Mouse (Mus musculus) midbrain, embryonic 16.5 days (tissue): ENCODE results near the gene Srd5a3. TPM values are rescaled to one million over a fixed set of nuclear protein-coding genes. Genes with fewer than 3 reads are reported as not detected.

Source experiments
- ATAC-seq: fragments of 200-750 bp; cut with Nextera tagmentation; 2 replicates; pipeline ENCODE4 v1.8.0; 2017; ENCODE audit warnings: moderate TSS enrichment
- H3K27ac ChIP-seq: fragments of 300-500 bp; sonication (generic); 2 replicates; pipeline ENCODE4 v1.5.1; 2014; ENCODE audit warnings: mild to moderate bottlenecking, low read length, mixed read lengths
- H3K27me3 ChIP-seq: fragments of 300-500 bp; sonication (generic); 2 replicates; pipeline ENCODE4 v1.6.1; 2014; ENCODE audit warnings: low read depth, low read length, mixed read lengths; ENCODE audit not compliant: control insufficient read depth, insufficient read depth
- H3K36me3 ChIP-seq: fragments of 300-500 bp; sonication (generic); 2 replicates; pipeline ENCODE4 v1.6.1; 2014; ENCODE audit warnings: mild to moderate bottlenecking, low read length, moderate library complexity, mixed read lengths; ENCODE audit not compliant: control insufficient read depth, insufficient read depth
- H3K4me1 ChIP-seq: fragments of 300-500 bp; sonication (generic); 2 replicates; pipeline ENCODE4 v1.6.1; 2014; ENCODE audit warnings: mild to moderate bottlenecking, low read length, mixed read lengths; ENCODE audit not compliant: control insufficient read depth, insufficient read depth
- H3K4me2 ChIP-seq: fragments of 300-500 bp; sonication (generic); 2 replicates; pipeline ENCODE4 v1.6.1; 2014; ENCODE audit warnings: mild to moderate bottlenecking, low read length, mixed read lengths
- H3K4me3 ChIP-seq: fragments of 300-500 bp; sonication (generic); 2 replicates; pipeline ENCODE4 v1.5.1; 2014; ENCODE audit warnings: low read depth, mild to moderate bottlenecking, low read length, moderate library complexity, mixed read lengths
- H3K9ac ChIP-seq: fragments of 300-500 bp; sonication (generic); 2 replicates; pipeline ENCODE4 v1.6.1; 2014; ENCODE audit warnings: low read depth, low read length, mixed read lengths
- H3K9me3 ChIP-seq: fragments of 300-500 bp; sonication (generic); replicated peaks from 2 replicates; pipeline ENCODE4 v1.6.1; 2014; ENCODE audit warnings: mild to moderate bottlenecking, low read length, mixed read lengths; ENCODE audit not compliant: control insufficient read depth, poor library complexity, severe bottlenecking
- WGBS: fragments of 180-500 bp; shearing (Covaris S2); extraction: QIAGEN DNeasy Blood & Tissue Kit; methylation state at CpG from one replicate; pipeline ENCODE4 v1.1.7; 2014; 5-methylcytosine and 5-hydroxymethylcytosine counted together
- polyA plus RNA-seq: library from polyadenylated mRNA; unstranded; fragments of >200 nt; fragmentation: Nextera tagmentation; extraction: Ambion mirVana; gene quantifications from 2 replicates; pipeline ENCODE4 v1.2.1, GENCODE M21; 2015

The Srd5a3 gene
- polyA plus RNA-seq, 1 experiment from 2014 or later, result 17.3 TPM

DNA sequence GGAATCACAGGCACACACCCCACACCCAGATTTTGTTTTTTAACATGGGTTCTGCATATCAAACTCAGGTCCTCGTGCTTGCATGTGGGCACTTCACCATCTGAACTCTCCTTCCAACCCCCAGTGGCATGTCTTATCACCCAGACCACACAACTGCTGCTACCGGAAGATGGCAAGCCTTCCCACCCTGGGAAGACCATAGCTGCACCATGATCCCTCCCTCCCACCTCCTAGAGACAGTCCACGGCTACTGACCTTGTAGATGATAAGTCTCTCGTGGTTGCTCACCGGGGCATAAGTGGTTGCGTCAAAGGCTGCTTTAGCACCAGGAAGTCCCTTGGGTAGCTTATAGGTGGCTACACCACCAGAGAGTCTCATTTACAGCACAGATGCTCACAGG is 21.4 kb downstream of the Srd5a3 start:
- Histone ChIP-seq H3K4me1 (no peaks in the 10 kb centered on the region), H3K4me2 (no peak overlapping the region), H3K9ac (no peak overlapping the region), H3K4me3 (no peak overlapping the region), H3K27me3 (no peaks in the 10 kb centered on the region), H3K9me3 (no peaks in the 10 kb centered on the region), H3K27ac (no peak overlapping the region), H3K36me3 (no peaks in the 10 kb centered on the region)
- 97% methylated on average over 6 of the region's 6 CpGs for WGBS
- no peak for ATAC-seq

DNA sequence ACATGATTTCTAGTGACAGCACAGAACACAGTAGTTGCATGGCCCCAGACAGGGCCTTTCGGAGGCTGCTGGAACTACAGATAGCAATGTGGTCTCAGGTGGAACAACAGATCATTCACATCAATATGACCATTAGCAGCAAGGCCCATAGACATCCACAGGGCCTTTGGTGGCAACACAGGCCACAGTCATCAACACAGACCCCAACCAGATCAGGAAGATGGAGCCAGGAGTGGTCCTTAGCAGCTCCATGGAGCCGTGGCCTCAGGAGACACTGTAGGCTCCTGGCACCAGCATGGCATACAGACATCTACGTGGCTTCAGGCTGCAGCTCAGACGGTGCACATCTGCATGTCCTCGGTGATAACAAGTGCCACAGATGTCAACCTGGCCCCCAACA is 22.9 kb downstream of the Srd5a3 start:
- Histone ChIP-seq H3K9ac (no peak overlapping the region), H3K27ac (no peak overlapping the region), H3K4me3 (no peak overlapping the region), H3K9me3 (no peaks in the 10 kb centered on the region), H3K27me3 (no peaks in the 10 kb centered on the region), H3K36me3 (no peaks in the 10 kb centered on the region), H3K4me2 (no peak overlapping the region), H3K4me1 (no peaks in the 10 kb centered on the region)
- WGBS, result 90% methylated on average over 5 of the region's 5 CpGs
- no peak for ATAC-seq

DNA sequence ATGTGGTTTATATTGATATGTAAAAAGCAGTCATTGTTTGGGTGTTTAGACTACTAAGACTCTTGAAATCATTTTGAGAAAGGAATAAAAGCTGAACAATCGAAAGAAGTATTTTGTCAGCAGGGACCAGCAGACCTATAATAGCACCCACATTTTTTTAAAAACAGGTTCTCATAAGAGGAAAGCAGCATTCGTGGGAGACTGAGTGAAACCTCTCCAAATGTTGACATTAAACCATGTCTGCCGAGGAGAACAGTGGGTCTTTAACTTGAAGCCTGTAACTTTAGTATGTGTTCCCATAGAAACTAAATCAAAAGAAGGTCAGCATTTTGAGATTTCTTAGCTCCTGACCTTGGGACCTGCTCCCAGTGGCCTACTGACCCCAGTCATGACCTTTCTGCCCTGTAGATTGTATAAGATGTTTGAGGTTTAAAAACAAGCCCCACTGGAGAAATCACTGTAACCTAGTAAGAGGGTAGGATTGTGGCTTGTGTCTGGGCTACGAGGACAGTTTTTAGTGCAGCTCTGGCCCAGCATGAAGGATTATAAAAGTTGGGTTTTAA is 23.8 kb downstream of the Srd5a3 start:
- Histone ChIP-seq H3K4me2 (no peak overlapping the region), H3K4me1 (no peaks in the 10 kb centered on the region), H3K9ac (no peak overlapping the region), H3K9me3 (no peaks in the 10 kb centered on the region), H3K27me3 (no peaks in the 10 kb centered on the region), H3K27ac (no peak overlapping the region), H3K4me3 (no peak overlapping the region), H3K36me3 (no peaks in the 10 kb centered on the region)
- 31% methylated on average over 4 of the region's 4 CpGs for WGBS
- ATAC-seq, result no peak

DNA sequence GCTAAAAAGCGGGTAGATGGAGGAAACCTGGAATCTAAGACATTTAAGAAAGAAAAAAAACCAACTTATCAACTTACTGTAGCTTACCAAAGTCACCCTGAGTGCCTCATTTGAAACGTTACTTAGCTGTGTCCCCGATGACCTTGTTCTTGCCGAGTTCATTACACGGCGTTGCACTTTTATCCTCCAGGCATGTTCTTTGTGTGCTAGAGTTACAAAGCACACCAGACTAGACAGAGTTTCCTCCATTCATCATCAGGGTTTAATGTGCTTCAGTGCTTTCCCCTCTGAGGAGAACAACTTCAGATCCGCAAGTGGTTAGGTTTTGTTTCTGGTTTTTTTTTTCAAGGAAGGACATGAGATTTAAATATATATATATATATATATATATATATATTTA is 24.8 kb downstream of the Srd5a3 start:
- no peaks in the 10 kb centered on the region for H3K27me3 ChIP-seq
- H3K4me2 ChIP-seq, result no peak overlapping the region
- H3K4me3 ChIP-seq, result no peak overlapping the region
- H3K4me1 ChIP-seq, result no peaks in the 10 kb centered on the region
- no peak overlapping the region for H3K9ac ChIP-seq
- WGBS, result 77% methylated on average over 7 of the region's 7 CpGs
- H3K9me3 ChIP-seq, result no peaks in the 10 kb centered on the region
- no peak for ATAC-seq
- no peak overlapping the region for H3K27ac ChIP-seq
- no peaks in the 10 kb centered on the region for H3K36me3 ChIP-seq

DNA sequence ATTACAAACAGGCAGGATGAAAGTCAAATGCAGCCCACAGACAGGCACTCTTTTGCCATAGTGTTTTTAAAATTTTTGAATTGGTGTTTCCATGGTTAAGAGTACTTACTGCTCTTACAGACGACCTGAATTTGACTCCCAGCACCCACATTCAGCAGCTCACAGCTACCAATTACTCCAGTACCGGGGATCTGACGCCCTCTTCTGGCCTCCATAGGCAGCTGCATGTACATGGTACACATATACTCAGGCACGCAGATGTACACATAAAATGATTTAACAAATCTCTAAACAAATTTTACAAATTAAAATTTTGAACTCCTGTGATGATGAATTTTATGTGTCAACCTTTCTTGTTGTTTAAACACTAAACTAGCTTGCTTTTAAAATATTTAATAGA is 30.5 kb downstream of the Srd5a3 start:
- H3K36me3 ChIP-seq, result no peaks in the 10 kb centered on the region
- H3K4me2 ChIP-seq, result no peak overlapping the region
- no peak overlapping the region for H3K9ac ChIP-seq
- ATAC-seq, result no peak
- no peaks in the 10 kb centered on the region for H3K9me3 ChIP-seq
- no peaks in the 10 kb centered on the region for H3K27me3 ChIP-seq
- no peak overlapping the region for H3K27ac ChIP-seq
- H3K4me1 ChIP-seq, result no peaks in the 10 kb centered on the region
- H3K4me3 ChIP-seq, result no peak overlapping the region
- 79% methylated on average over 4 of the region's 4 CpGs for WGBS

DNA sequence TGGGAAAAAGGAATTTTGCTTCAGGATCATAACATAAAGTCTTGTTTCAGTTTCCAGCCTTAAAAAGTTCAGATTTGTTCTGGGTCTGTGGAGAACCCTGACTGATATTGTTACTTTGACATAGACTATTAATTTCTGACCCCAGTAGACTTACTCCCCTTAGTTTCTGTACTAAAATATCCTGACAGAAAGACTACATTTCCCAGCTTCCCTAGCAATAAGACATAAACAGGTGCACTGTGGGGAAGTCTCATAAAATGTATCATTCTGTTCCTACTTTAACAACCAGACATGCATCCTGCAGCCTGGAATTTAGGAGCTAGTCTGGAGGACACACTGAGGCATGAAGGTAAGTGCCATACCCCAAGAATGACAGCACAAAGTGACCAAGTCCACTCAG is 31.0 kb downstream of the Srd5a3 start:
- Histone ChIP-seq H3K4me3 (no peak overlapping the region), H3K27ac (no peak overlapping the region)
- ATAC-seq, result no peak

DNA sequence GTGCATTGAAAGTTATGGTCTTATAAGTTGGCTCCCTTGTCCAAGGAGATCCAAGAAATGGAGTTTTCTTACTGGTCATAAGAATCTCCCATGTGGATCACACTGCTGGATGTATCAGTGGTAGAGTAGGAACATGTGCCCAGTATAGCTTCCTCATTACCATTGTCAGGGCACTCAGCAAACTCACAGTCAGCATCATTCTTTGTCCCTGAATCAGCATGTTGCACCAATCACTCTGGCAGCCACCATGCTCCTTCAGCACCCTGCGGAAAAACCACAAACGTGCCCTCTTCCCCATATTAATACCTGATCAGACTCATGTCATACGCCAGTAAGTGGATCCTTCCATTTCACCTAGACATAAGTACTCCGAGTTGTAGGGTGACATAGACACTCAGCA is 35.0 kb downstream of the Srd5a3 start:
- Histone ChIP-seq H3K9ac (no peak overlapping the region), H3K4me2 (no peak overlapping the region), H3K4me3 (no peak overlapping the region), H3K4me1 (no peaks in the 10 kb centered on the region), H3K36me3 (no peaks in the 10 kb centered on the region), H3K9me3 (no peaks in the 10 kb centered on the region), H3K27me3 (no peaks in the 10 kb centered on the region), H3K27ac (no peak overlapping the region)
- no peak for ATAC-seq
- WGBS, result 89% methylated on average over 4 of the region's 4 CpGs

More for the DNA sequence above, 31.0 kb downstream of the Srd5a3 start:
- Histone ChIP-seq H3K36me3 (no peaks in the 10 kb centered on the region), H3K9ac (no peak overlapping the region), H3K27me3 (no peaks in the 10 kb centered on the region), H3K4me1 (no peaks in the 10 kb centered on the region), H3K9me3 (no peaks in the 10 kb centered on the region), H3K4me2 (no peak overlapping the region)

DNA sequence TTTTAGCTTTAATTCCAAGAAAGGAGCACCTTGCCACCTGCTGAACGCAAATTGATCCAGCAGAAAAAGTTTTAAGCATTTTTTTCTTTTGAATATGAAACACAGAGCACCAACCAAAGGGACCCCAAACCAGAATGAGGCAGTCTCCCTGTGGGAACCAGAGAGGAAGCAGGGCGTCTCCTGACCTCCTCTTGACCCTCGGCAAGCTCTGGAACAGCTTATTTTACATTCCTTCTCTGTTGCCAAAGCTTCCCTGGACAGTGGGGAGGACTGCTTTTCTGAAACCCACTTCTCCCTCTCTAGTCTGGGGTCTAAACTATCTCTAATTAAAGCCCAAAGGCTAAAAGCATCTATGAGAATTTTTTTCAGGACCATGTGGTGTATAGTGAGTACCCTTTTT is 36.3 kb downstream of the Srd5a3 start:
- Histone ChIP-seq H3K4me1 (no peaks in the 10 kb centered on the region), H3K27me3 (no peaks in the 10 kb centered on the region), H3K9me3 (no peaks in the 10 kb centered on the region), H3K4me3 (no peak overlapping the region), H3K9ac (no peak overlapping the region), H3K27ac (no peak overlapping the region), H3K4me2 (no peak overlapping the region), H3K36me3 (no peaks in the 10 kb centered on the region)
- 47% methylated on average over 3 of the region's 3 CpGs for WGBS
- no peak for ATAC-seq

DNA sequence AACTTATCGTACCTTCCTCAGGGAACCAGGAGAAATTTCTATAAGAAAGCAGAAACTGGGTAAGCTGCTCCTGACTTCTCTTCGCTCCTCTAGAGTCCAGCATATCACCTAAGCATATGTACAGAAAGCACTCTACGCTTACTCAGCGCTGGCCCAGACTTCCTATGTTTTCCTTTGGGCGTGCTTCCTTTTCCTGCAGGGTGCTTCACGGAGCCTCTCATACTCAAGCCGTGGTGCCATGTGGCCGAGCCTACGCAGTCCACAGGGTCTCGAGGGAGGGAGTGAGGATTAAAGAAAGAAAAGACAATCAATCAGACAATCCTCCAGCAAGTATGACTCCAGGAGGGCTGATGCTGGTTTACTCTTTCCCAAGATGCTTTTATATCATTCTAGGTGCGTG is 36.8 kb downstream of the Srd5a3 start:
- Histone ChIP-seq H3K4me2 (no peak overlapping the region), H3K27me3 (no peaks in the 10 kb centered on the region), H3K9ac (no peak overlapping the region), H3K9me3 (no peaks in the 10 kb centered on the region), H3K4me3 (no peak overlapping the region), H3K36me3 (no peaks in the 10 kb centered on the region), H3K27ac (no peak overlapping the region), H3K4me1 (no peaks in the 10 kb centered on the region)
- 67% methylated on average over 11 of the region's 11 CpGs for WGBS
- ATAC-seq, result no peak

DNA sequence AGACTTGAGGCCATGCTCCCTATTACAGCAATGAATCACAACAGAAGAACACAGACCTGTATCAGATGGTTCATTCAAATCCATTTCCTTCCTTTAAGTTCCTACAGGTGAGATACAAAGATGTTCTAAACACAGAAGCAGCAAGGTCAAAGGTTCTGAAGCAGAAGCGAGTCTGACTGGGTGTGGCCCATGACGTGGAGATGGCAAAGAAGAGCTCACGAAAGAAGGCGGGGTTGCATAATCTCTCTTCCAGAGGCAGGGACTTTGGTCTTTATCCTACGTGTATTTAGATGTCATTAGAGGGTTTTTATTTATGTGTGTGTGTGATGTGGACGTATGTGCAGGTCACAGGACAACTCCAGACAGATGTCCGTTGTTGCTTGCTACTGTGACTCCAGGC is 37.6 kb downstream of the Srd5a3 start:
- Histone ChIP-seq H3K36me3 (no peaks in the 10 kb centered on the region), H3K27ac (no peak overlapping the region), H3K27me3 (no peaks in the 10 kb centered on the region), H3K4me1 (no peaks in the 10 kb centered on the region), H3K4me2 (no peak overlapping the region), H3K9me3 (no peaks in the 10 kb centered on the region), H3K4me3 (no peak overlapping the region), H3K9ac (no peak overlapping the region)
- ATAC-seq, result no peak
- 89% methylated on average over 7 of the region's 7 CpGs for WGBS
